Mouse (Mus musculus) limb, embryonic 15.5 days (tissue): ENCODE measurements around the gene Ankrd50. TPM values are rescaled to one million over a fixed set of nuclear protein-coding genes. Genes with fewer than 3 reads are reported as not detected.

ENCODE experiments used
- ATAC-seq: fragments of 200-750 bp; cut with Nextera tagmentation; 2 replicates; pipeline ENCODE4 v1.8.0; 2017; ENCODE audit warnings: low read depth, moderate TSS enrichment; ENCODE audit not compliant: insufficient number of reproducible peaks, low FRiP score, low TSS enrichment
- H3K27ac ChIP-seq: fragments of 300-500 bp; sonication (generic); 2 replicates; pipeline ENCODE4 v1.5.1; 2015; ENCODE audit warnings: moderate library complexity, mild to moderate bottlenecking, inconsistent platforms
- H3K27me3 ChIP-seq: fragments of 300-500 bp; sonication (generic); 2 replicates; pipeline ENCODE4 v1.6.1; 2015; ENCODE audit warnings: inconsistent platforms
- H3K36me3 ChIP-seq: fragments of 300-500 bp; sonication (generic); 2 replicates; pipeline ENCODE4 v1.6.1; 2015; ENCODE audit warnings: inconsistent platforms
- H3K4me1 ChIP-seq: fragments of 300-500 bp; sonication (generic); 2 replicates; pipeline ENCODE4 v1.6.1; 2015; ENCODE audit warnings: inconsistent platforms
- H3K4me2 ChIP-seq: fragments of 300-500 bp; sonication (generic); 2 replicates; pipeline ENCODE4 v1.6.1; 2015; ENCODE audit warnings: mild to moderate bottlenecking, inconsistent platforms
- H3K4me3 ChIP-seq: fragments of 300-500 bp; sonication (generic); 2 replicates; pipeline ENCODE4 v1.5.1; 2015; ENCODE audit warnings: mild to moderate bottlenecking, inconsistent platforms
- H3K9ac ChIP-seq: fragments of 300-500 bp; sonication (generic); 2 replicates; pipeline ENCODE4 v1.6.1; 2015; ENCODE audit warnings: inconsistent platforms
- H3K9me3 ChIP-seq: fragments of 300-500 bp; sonication (generic); 2 replicates; pipeline ENCODE4 v1.6.1; 2016; ENCODE audit warnings: inconsistent platforms
- WGBS: fragments of 180-500 bp; shearing (Covaris S2); methylation state at CpG from one replicate; pipeline ENCODE4 v1.1.7; 2015; 5-methylcytosine and 5-hydroxymethylcytosine counted together
- polyA plus RNA-seq: library from polyadenylated mRNA; unstranded; fragments of >200 nt; fragmentation: Nextera tagmentation; extraction: Ambion mirVana; gene quantifications from 2 replicates; pipeline ENCODE4 v1.2.1, GENCODE M21; 2015

The Ankrd50 gene
- polyA plus RNA-seq, 1 experiment from 2014 or later, result 23.7 TPM

DNA sequence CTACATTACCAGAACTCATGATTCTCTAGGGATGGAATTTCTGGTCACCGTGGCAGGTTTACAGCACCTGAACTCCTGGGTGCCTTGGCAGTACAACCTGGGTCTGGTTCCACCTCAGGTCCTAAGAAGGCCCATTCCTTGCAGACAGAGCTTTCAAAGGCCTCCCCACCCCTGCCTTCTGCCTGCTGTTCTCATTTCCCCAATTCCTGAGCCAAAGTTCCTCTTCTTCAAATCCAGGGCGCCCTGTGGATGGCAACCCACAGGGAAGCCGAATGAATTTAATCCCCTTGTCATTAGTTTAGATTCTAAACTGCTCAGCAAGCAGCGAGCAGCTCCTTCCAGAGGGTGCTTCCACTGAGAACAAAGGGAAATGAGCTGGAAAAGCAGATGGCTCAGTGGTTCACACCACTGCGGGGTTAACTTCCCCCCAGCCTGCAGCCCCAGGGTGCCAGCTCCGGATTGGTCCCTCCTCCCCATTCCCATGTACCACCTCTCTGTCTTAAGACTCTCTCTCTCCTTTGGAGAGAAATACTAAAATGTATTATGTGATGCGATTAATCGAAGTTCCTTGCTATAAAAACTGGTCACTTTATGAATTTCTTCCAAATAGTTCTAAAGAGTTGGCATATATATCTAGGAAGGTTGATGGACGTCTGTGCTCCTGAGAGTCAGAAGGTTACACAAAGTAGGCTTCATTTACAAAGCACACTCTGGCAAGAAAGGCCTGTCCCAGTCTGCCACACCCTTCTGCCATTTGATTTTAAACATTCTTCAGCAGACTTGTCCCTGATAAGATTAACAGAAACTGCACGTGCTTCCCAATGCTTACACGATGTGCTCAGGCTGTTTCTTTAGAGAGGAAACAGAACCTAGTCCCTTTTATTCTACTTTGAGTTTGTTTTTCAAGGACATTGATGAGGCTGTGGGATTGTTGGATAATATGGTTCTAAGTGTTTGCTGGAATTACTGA is 50.9 kb downstream of the Ankrd50 start:
- no peak overlapping the region for H3K9ac ChIP-seq
- ATAC-seq, result no peak
- WGBS, result 24% methylated on average over 11 of the region's 11 CpGs

DNA sequence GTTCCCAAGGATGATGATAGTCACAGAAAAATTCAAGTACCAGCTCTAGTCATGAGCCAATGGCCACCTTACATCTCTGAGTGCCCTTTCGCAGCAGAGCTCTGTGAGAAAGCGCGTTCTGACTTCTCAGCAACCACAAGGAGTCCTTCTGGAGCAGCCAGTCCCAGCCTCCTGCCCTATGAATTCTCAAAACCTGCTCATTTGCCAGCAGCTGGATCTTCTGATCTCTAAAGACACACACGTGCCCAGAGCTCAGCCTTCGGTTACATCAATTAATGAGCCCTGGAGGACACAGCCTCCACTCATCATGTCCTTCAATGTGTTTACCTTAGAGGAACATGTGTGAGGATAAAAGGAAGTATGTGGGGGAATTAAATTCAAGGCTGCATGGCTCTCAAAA is 53.2 kb downstream of the Ankrd50 start:
- Histone ChIP-seq H3K9ac (no peak overlapping the region), H3K27me3 (no peaks in the 10 kb centered on the region), H3K4me2 (no peak overlapping the region), H3K4me1 (no peaks in the 10 kb centered on the region), H3K36me3 (no peaks in the 10 kb centered on the region), H3K4me3 (no peak overlapping the region), H3K9me3 (no peaks in the 10 kb centered on the region), H3K27ac (no peak overlapping the region)
- no peak for ATAC-seq
- WGBS, result 64% methylated on average over 5 of the region's 5 CpGs

More for the DNA sequence above, 50.9 kb downstream of the Ankrd50 start:
- Histone ChIP-seq H3K27ac (no peak overlapping the region), H3K9me3 (no peaks in the 10 kb centered on the region), H3K27me3 (no peaks in the 10 kb centered on the region), H3K4me1 (no peaks in the 10 kb centered on the region), H3K36me3 (no peaks in the 10 kb centered on the region), H3K4me3 (no peak overlapping the region), H3K4me2 (no peak overlapping the region)

DNA sequence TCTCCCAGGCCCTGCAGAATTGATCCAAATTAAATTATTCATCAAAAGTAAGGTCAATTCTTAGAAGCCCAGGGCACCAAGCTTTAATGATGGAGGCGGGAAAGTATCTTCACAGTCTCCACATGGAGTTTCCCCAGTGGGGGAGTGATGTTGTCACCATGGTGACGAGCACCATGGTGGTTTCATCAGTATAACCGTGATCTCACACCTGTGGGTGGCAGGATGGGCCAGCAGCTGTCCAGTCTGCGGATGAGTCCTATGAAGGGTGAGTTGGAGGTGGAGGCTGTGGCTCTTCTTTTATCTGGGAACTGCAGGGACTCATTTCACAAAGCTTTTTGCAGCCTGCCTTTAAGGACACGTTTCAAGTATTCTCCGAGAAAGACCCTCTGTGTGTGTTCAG is 53.6 kb downstream of the Ankrd50 start:
- Histone ChIP-seq H3K36me3 (no peaks in the 10 kb centered on the region), H3K4me1 (no peaks in the 10 kb centered on the region), H3K9me3 (no peaks in the 10 kb centered on the region), H3K4me3 (no peak overlapping the region), H3K27ac (no peak overlapping the region), H3K27me3 (no peaks in the 10 kb centered on the region), H3K9ac (no peak overlapping the region), H3K4me2 (no peak overlapping the region)
- no peak for ATAC-seq
- 83% methylated on average over 6 of the region's 6 CpGs for WGBS

DNA sequence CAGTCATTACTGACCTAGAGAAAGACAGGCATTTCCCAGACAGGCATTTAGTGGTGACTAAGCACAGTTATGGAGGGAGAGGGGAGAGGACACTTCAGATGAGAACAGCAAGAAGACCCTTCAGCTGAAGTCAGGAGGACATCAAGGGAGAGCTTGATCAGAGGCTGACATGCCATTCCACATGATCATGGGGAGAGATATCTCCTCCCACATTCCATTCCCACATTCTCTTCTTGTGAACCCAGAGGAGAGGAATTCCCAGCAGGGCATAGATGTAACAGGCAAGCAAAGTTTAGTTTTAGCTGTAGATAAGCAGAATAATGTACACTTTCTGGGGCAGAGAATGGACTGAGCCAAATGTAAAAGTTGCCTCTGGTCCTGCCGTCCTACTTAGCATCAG is 57.4 kb downstream of the Ankrd50 start:
- Histone ChIP-seq H3K27ac (no peak overlapping the region), H3K4me1 (no peaks in the 10 kb centered on the region), H3K27me3 (no peaks in the 10 kb centered on the region), H3K9me3 (no peaks in the 10 kb centered on the region), H3K9ac (no peak overlapping the region), H3K4me3 (no peak overlapping the region), H3K4me2 (no peak overlapping the region), H3K36me3 (no peaks in the 10 kb centered on the region)
- WGBS, result 92% methylated on average over 1 of the region's 1 CpGs
- no peak for ATAC-seq

DNA sequence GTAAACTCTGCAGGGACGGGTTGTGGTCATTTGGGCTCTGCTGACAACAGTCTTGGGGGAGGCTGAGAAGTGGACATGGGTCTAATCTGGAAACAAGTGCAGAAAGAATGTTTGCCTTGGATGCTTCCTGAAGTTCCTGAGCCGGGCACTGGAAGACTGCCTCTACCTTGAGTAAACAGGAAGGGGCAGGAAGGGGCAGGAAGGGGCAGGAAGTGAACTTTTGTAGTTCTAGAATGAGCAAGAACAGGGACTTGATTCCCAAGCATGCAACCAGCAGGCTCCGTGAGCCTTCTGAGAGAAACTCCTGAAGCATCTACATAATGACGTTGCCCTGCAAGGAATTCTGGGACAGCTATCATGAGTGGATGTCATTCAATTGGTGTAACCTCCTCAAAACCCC is 60.7 kb downstream of the Ankrd50 start:
- Histone ChIP-seq H3K4me1 (no peaks in the 10 kb centered on the region), H3K4me3 (no peak overlapping the region), H3K9me3 (no peaks in the 10 kb centered on the region), H3K27me3 (no peaks in the 10 kb centered on the region), H3K36me3 (no peaks in the 10 kb centered on the region), H3K9ac (no peak overlapping the region), H3K4me2 (no peak overlapping the region), H3K27ac (no peak overlapping the region)
- ATAC-seq, result no peak
- WGBS, result 65% methylated on average over 4 of the region's 4 CpGs

DNA sequence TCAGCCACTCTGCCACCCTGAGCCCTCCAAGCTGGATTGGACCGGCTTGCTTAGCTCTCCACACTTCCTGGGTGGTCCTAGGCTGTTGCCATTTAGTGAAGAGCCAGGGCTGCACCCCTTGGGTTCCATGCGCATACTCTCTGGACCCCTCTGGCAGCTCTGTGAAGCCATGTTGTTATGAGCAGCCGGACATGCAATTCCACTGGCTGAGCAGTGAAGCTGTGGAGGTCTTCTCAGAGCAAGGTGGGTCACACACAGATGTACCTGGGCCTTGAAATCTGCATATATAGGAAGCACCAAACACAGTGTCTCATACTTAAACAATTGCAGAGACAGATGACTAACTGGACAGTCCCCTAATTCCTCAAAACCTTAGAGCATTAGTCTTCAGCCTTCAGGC is 64.7 kb downstream of the Ankrd50 start:
- Histone ChIP-seq H3K27ac (no peak overlapping the region), H3K4me3 (no peak overlapping the region), H3K27me3 (no peaks in the 10 kb centered on the region), H3K36me3 (no peaks in the 10 kb centered on the region), H3K9me3 (no peaks in the 10 kb centered on the region), H3K9ac (no peak overlapping the region), H3K4me2 (no peak overlapping the region), H3K4me1 (no peaks in the 10 kb centered on the region)
- ATAC-seq, result no peak
- WGBS, result 93% methylated on average over 3 of the region's 3 CpGs

DNA sequence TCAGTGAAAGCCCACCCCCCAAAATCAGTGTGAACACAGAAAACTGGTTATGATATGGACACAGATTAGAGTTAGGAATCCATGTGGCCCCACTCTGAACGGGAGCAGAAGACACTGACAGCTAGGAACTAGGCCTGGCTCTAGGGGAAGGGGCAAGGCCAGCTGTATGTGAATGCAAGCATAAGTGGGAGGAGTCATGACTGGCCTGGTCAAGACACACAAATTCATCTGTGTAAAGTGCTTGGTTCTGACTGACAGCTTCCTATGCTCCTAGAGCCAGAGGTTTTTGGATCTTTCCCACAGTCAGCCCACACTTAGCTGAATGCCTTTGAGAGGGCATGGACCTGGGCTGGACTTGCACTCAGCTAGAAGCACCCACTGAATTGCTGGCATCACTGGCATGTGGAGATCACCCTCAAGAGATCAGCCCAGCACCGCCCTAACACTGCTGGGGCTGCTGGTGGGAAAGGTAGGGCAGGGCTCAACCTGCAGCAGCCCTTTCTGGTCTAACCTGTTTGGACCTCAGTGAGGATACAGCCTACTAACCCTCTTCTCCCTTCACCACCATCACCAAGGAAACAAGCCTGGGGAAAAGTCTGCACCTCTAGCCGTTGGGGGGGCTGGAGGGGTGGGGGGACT is 69.2 kb downstream of the Ankrd50 start:
- no peaks in the 10 kb centered on the region for H3K9me3 ChIP-seq
- H3K4me1 ChIP-seq, result no peaks in the 10 kb centered on the region
- no peaks in the 10 kb centered on the region for H3K36me3 ChIP-seq
- H3K4me3 ChIP-seq, result no peak overlapping the region
- no peak overlapping the region for H3K9ac ChIP-seq
- H3K27me3 ChIP-seq, result no peaks in the 10 kb centered on the region
- H3K4me2 ChIP-seq, result no peak overlapping the region
- 0 out of 2 replicates have a peak overlapping the region, but pooled peaks have one; percentile 0 for H3K27ac ChIP-seq
- no peak for ATAC-seq
- WGBS, result 59% methylated on average over 3 of the region's 3 CpGs
